Mouse (Mus musculus): ENCODE measurements around the gene Gatad1.

- TF ChIP-seq CTCF (conservative IDR thresholded peaks at IDR 0.05; ENCODE audit: low read length) = no peak
- no peak for TF ChIP-seq POU5F1 (IDR thresholded peaks at IDR 0.05; ENCODE audit: borderline replicate concordance, low read length)
These were observed 3.2 kb downstream of the Gatad1 start for GRCm38 (mm10) chr5:3653801-3654200.

All from E14TG2a.4 (cell line).